Mouse (Mus musculus) cerebellum, adult (tissue): ENCODE data around the gene Zfp526.

Source experiments
- ATAC-seq: cut with Nextera tagmentation; 2 replicates; pipeline ENCODE4 v1.9.2; 2017; ENCODE audit warnings: mild to moderate bottlenecking, moderate library complexity, mixed read lengths; ENCODE audit not compliant: insufficient number of reproducible peaks, low FRiP score, low TSS enrichment

Gene Zfp526

GRCm38 (mm10) chr7:25221102-25221883 lies at the start of gene Zfp526:
Gene Zfp526, plus strand, starts transcription at chr7:25221425.
- peak; percentile 85 for ATAC-seq

- no peak for ATAC-seq
Observed at GRCm38 (mm10) chr7:25172669-25173068, 48.6 kb upstream of the Zfp526 start.

GRCm38 (mm10) chr7:25174343-25174742 lies 46.9 kb upstream of the Zfp526 start:
- no peak for ATAC-seq

GRCm38 (mm10) chr7:25178317-25178716 lies 42.9 kb upstream of the Zfp526 start:
- ATAC-seq: no peak

- 0 out of 2 replicates have a peak, but pooled peaks have one; percentile 22 for ATAC-seq
Observed at GRCm38 (mm10) chr7:25178787-25179605, 42.2 kb upstream of the Zfp526 start.

GRCm38 (mm10) chr7:25179606-25180161 lies 41.5 kb upstream of the Zfp526 start, which contains the start of gene Pou2f2:
Gene Pou2f2, minus strand, starts transcription at chr7:25179726.
- peak; percentile 88 for ATAC-seq

GRCm38 (mm10) chr7:25180512-25180911 lies 40.7 kb upstream of the Zfp526 start:
- ATAC-seq: no peak

GRCm38 (mm10) chr7:25181331-25181790 lies 39.9 kb upstream of the Zfp526 start:
- ATAC-seq: no peak

GRCm38 (mm10) chr7:25181814-25182213 lies 39.4 kb upstream of the Zfp526 start:
- no peak for ATAC-seq

GRCm38 (mm10) chr7:25184091-25184490 lies 37.1 kb upstream of the Zfp526 start:
- no peak for ATAC-seq

- peak; percentile 68; the same call in 1 of the 2 replicates for ATAC-seq
Observed at GRCm38 (mm10) chr7:25187662-25188650, 33.3 kb upstream of the Zfp526 start.

- ATAC-seq: no peak
Observed at GRCm38 (mm10) chr7:25190806-25191205, 30.4 kb upstream of the Zfp526 start.

- ATAC-seq: no peak
Observed at GRCm38 (mm10) chr7:25192110-25192509, 29.1 kb upstream of the Zfp526 start.

GRCm38 (mm10) chr7:25195148-25195547 lies 26.1 kb upstream of the Zfp526 start:
- no peak for ATAC-seq

GRCm38 (mm10) chr7:25196107-25196506 lies 25.1 kb upstream of the Zfp526 start:
- ATAC-seq: no peak

- no peak for ATAC-seq
Observed at GRCm38 (mm10) chr7:25197384-25198018, 23.7 kb upstream of the Zfp526 start.

- ATAC-seq: no peak
Observed at GRCm38 (mm10) chr7:25203624-25204023, 17.6 kb upstream of the Zfp526 start.

- no peak for ATAC-seq
Observed at GRCm38 (mm10) chr7:25205355-25206093, 15.7 kb upstream of the Zfp526 start.
